Mouse (Mus musculus) heart, adult 18-20 months (tissue): Measurements from ENCODE around the gene Efnb2. TPM values are rescaled to one million over a fixed set of nuclear protein-coding genes. Genes with fewer than 3 reads are reported as not detected.

Experiments
- DNase-seq, 2 experiments: peaks; one replicate each; pipeline ENCODE4 v3.0.0; 2021 to 2022; ENCODE audit warnings: mixed read lengths in 1 of 2
- total RNA-seq, 2 experiments: library from RNA; stranded (reverse); gene quantifications; 2 replicates each; pipeline ENCODE4 v1.2.3; 2021

Gene Efnb2
- total RNA-seq, 2 experiments from 2014 or later, result 12.3 to 13.9 TPM

DNA sequence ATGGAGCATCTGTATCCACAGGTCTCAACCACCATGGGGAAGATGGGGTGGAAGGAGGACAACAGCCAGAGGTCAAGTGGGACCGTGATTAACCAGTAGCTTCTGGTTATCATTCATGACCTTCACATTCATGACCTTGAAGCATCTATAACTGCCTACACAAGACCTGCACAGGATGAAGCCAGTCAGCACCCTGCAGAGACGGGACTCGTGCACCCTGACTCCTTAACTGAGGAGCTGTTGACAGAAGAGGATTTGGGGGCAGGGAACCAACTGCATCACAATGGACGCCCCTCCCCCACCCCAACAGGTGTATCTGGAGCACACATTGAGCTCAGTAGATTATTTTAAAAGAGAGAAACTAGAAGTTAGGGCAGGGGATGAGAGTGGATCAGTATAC, 49.1 kb downstream of the Efnb2 start:
- no peak for DNase-seq

DNA sequence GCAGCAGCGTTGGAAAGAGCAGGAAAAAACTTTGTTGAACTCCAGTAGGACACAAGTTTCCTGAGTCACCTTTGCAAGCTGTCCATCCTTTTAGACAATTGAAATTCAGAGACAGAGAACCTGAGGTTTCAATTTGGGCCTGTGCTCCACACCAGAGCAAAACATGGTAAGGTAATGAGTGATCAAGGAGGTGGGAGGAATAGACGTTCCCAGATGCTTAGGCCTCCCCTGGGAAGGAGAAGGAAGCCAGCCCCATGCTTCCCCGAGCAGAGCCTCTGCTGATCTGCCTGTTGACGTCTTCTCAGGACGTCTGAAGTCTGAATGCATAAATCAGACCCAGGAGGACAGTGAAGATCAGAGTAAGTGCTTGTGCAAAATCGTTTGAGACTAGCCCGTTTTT, 51.3 kb downstream of the Efnb2 start:
- DNase-seq, result no peak

GRCm38 (mm10) chr8:8609141-8609540, 51.9 kb downstream of the Efnb2 start:
- DNase-seq, result no peak

- no peak for DNase-seq
These were observed 55.4 kb downstream of the Efnb2 start for GRCm38 (mm10) chr8:8605621-8606020.

GRCm38 (mm10) chr8:8603875-8604274, 57.2 kb downstream of the Efnb2 start:
- peak in 1 of 2 experiments; percentile 28 for DNase-seq

DNA sequence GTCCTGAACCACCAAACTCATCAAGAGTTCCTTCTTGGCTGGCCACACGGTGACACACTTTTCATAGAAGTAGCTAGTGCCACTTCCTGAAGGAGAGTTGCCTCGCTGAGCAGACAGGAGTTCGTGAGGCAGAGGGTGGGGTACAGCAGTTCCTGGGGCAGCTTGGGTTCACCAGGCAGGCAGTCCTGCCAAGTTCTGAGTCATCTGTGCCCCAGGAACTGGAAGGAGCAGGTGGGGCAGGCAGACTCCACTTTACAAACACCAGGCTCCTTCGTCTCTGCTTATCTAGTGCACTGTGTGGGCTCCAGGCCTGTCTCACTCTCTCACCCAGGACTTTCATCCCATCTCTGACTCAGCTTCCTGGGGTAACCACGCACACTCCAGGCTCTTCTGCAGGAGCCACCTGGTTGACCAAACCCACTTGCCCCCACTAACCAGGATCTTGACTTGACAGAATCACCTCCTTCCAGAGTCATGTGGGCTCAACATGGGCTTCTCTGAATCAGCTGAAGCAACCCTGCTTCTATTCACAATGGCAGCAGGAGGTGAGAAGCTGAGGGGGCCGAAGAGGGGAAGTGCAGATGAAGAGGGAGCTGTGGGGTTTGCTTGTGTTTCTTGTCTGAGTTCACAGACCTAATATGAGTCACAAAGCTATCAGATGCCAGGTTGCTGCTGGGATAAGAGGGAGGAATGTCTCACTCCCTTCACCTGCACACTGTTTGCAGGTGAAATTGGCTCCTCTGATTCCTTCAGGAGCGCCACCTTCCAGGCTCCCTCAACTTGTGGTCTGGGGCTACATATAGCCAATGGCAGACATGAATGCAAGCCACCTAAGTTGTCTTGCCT, 58.2 kb downstream of the Efnb2 start:
- peak; percentile 19 to 56 for DNase-seq

DNA sequence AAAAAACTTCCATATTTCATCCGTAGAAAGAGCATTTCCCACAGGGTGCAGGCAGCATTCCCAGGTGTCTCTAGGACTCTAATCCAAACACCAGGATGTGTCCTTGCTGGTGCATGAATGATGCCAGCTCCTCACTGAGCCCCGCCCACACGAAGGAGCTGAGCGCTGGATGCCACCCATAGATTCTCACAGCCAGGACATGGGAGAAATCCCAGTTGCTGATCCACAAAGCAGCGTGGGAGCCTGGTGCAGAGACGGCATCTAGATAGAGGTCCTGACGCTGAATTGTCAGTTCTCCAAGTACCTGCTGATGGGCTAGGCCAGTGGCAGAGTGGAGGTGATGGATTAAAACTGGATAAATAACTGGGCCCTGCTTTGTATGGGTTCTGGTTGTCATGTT, 61.1 kb downstream of the Efnb2 start:
- no peak for DNase-seq

- DNase-seq, result no peak
These were observed 63.6 kb downstream of the Efnb2 start for GRCm38 (mm10) chr8:8597434-8597833.

DNA sequence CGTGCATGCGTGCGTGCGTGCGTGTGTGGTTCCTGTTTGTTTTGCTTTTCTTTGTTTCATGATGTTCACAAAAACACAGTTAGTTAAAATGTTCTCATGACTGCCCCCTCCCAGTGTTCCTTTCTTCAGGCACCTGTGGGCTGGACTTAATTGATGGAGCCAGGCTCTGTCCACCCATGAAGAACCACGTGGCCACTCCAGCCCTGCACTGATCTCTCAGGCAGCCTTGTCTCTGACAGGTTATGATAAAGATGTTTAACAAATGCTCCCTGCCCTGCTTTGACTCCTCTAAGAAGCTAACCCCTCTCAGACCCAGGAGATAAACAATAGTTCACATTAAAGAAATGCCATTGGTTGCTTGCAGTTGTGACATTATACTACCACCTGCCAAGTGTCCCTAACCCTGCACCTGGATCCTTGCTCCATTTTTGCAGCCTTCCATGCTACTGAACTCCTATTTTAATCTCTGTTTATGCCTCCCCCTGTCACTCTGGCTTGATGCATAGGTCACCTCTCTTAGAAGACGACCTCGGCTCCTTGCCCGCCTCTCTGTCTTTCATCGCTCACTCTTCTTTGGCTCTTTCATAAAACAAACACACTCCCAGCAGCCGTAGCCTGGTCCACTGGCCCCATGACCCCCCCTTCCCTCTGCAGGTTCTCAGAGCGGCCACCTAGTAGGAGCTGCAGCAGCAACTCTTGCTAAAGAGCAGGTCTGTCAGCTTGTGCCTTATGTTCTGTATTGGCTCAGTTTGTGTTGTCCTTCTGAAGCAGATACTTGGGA, 65.0 kb downstream of the Efnb2 start:
- DNase-seq, result no peak

- no peak for DNase-seq
These were observed 67.2 kb downstream of the Efnb2 start for GRCm38 (mm10) chr8:8593812-8594211.

DNA sequence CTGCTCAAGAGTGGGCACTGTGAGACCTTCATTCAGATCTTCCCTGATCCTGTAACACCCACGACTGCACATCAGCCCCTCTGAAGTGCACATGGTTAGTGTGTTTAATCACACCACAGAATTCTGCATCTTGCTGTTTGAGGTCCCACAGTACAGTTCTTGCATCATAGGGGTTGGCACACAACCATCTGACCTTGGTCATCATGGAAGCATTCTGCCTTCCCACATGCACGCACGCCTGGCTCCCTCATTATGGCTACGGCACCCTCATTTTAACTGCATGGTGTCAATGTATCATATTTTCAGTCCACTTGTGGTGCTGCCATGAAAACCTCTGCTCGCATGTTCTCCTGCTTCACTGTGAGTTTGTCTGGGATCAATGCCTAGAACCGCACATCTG, 67.7 kb downstream of the Efnb2 start:
- no peak for DNase-seq

- no peak for DNase-seq
These were observed 68.7 kb downstream of the Efnb2 start for GRCm38 (mm10) chr8:8592331-8592730.

DNA sequence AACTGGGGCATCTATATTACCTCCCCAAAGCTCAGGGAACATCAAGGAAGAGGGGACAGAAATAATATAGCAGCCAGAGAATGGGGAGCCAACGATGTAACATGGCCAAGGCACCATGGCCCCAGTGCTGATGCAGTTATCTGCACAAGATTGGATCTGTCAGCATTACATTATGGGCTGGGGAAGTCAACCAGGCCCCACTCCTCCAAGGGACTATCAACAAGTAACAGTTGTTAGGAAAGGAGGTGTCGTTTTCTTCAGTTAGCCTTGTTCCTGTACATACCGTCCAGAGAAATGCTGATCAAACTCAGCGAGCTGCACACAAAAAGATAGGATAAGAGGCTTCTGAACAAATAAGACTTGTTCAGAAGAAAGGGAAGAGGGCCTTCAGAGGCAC, 77.1 kb downstream of the Efnb2 start:
- DNase-seq, result no peak

- DNase-seq, result no peak
These were observed 77.6 kb downstream of the Efnb2 start for GRCm38 (mm10) chr8:8583290-8583980.

DNA sequence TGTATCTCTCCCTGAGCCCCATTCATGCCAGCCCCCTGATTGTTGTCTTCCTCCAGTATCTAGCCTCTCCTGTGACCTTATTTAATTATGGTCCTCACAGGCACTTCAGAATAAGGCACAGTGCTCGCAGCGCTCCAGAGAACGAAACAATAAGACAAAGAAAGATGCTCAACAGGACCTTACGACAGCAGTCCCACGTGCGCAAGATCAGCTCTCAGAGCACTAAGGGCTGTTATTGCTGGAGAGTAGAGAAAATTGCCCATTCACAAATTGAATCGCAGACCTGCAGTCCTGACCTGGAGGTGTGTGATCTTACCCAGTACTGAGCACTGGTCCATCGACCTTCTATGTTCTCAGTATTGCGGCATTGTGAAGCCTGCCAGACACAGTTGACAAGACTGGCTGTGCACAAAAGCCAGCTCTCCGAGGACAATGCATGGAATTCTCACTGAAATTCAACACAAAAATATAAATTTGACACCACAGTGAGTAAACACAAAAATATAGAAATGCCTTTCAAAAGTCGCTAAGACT, 83.2 kb downstream of the Efnb2 start:
- DNase-seq, result no peak

DNA sequence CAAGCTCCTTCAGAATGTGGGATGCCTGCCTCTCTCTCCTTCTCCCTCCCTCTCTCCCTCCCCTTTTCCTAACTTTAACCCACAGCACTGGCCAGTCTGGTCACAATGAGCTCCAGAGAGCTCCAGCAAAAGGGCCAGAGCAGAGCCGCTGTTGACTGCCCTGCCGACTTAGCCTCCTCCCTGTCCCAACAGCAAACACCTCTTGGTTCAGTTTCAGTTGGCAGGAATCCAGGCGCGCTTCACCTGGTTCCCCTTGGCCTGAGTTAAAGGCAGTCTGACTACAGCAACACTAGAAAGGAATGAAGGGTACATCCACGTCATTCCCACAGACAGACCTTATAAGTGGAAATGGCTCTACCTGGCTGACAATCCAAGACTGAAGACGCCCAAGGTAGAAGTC, 84.2 kb downstream of the Efnb2 start:
- DNase-seq, result no peak

DNA sequence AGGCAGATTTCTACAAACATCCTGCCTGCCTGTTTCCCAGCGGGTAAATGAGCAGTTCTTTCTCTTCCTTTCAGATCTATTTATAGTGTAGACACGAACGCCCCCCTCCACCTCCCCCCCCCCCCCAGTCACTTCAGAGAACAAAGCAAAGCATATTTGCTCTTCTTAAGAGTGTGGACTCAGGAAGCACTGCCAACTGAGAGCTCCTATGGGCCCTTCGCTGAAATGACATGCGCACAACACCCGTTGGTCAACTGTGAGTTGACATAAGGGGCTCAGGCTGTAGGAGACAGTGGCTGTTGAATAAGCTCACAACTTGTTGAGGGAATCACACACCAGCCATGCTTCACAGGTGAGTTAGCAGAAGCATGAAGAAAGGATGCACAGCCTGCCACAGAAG, 84.8 kb downstream of the Efnb2 start:
- no peak for DNase-seq

- no peak for DNase-seq
These were observed 86.2 kb downstream of the Efnb2 start for GRCm38 (mm10) chr8:8574521-8575499.

- DNase-seq, result no peak
These were observed 88.8 kb downstream of the Efnb2 start for GRCm38 (mm10) chr8:8572272-8572671.

- no peak for DNase-seq
These were observed 89.3 kb downstream of the Efnb2 start for GRCm38 (mm10) chr8:8571625-8572215.

- no peak for DNase-seq
These were observed 91.8 kb downstream of the Efnb2 start for GRCm38 (mm10) chr8:8569280-8569679.
